Mouse (Mus musculus) E14TG2a.4 (cell line): Measurements from ENCODE around the gene Npcd.

Source experiments
- CTCF ChIP-seq: conservative IDR thresholded peaks from 2 replicates; pipeline ENCODE4 v1.5.1; 2014; ENCODE audit warnings: low read length
- NANOG ChIP-seq: IDR thresholded peaks from 2 replicates; pipeline ENCODE4 v1.6.1; 2014; ENCODE audit warnings: borderline replicate concordance, low read length, mixed read lengths

DNA sequence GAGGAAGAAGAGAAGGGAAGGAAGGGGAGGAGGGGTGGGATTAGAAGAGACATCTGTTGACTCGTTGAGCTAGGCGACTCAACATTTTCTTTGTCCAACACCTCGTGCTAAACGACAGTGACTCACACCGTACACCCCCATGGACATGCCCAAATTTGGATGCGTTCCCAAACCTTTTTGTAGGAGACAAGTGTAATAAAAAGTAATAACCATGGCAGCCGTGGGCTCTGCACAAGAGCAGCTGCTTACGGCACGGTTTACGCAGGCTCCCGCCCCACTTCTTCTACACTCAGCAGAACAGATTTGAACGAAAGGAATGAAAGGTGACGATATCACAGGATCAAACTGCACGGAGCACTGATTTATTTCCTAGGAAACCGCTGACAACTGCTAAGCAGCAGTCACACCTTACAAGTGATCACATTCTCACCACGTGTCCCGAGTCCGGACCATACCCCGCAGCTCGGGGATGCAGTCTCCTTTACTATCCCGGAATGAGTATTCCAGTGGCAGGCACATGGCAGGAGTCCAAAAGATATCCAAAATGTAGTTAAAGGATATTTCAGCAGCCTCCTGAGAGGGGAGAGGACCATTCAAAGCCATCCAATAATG is 63.3 kb downstream of the Npcd start:
- TF ChIP-seq CTCF (no peak), NANOG (no peak)
